ENCODE assay signal across 8 mouse cellular contexts in the genomic region with DNA sequence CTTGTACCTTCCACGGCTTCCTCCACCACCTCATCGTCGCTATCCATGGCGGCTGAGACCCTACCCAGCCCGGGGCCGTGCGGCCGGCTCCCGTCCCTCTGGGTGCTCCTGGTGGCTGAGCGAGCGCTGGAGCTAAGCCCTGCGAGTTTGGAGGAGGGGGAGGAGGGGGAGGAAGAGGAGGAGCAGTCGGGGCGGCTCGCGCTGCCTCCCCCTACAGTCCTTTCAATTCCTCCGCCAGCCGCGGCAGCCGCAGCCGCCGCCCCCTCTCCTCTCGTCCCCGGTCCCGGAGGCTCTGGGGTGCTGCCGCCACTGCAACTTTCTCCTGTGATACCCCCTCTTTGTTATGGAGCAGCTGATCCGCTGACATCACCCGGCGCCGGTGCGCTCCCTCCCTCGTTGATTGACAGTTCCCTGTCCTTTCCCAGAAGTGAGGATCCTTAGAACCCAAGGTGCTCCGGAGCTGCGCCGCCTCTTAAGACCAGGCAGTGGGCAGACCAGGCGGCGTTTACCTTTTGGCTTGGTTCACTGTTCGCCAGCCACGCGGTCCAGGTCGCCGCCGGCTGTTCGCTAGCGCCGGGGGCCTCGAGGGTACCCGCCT. TPM values are rescaled to one million over a fixed set of nuclear protein-coding genes. Genes with fewer than 3 reads are reported as not detected.
A peak's percentile ranks its signal among the peaks of the same experiment; 100 is the strongest.
DNase-seq lines count a peak whose midpoint lies in the region; ATAC-seq and TF ChIP-seq lines count a peak whose summit lies in the region.

Gene Setd7, minus strand, starts transcription at position 369 of the 598 bp plus-strand sequence.

- 0 out of 2 replicates have a peak, but pooled peaks have one; percentile 3 for TF ChIP-seq CTCF in brain, embryonic 14.5 days (IDR thresholded peaks at IDR 0.05; ENCODE audit: borderline replicate concordance, extremely low read depth, insufficient read depth, insufficient read length)

- peaks cover 11% of the 10 kb centered on the region; the same call in 1 of the 2 replicates for H3K27me3 ChIP-seq in forebrain, embryonic 10.5 days (ENCODE audit: poor library complexity, severe bottlenecking)
- H3K27me3 ChIP-seq in heart, embryonic 14.5 days (ENCODE audit: control insufficient read depth, insufficient read depth, low read length) = no peaks in the 10 kb centered on the region
- H3K27me3 ChIP-seq in liver, embryonic 13.5 days = peaks cover 33% of the 10 kb centered on the region
- no peaks in the 10 kb centered on the region for H3K27me3 ChIP-seq in stomach, embryonic 15.5 days (replicated peaks)

- H3K27ac ChIP-seq in forebrain, embryonic 10.5 days = peak within 1 kb of the TSS; percentile 98
- H3K27ac ChIP-seq in heart, embryonic 14.5 days (replicated peaks in 1 of 2; ENCODE audit: control insufficient read depth in 1 of 2, insufficient read depth in 1 of 2, low read depth in 2 of 2, low read length in 2 of 2) = peak within 1 kb of the TSS; percentile 97 to 99
- peak within 1 kb of the TSS; percentile 77 for H3K27ac ChIP-seq in liver, embryonic 13.5 days
- peak within 1 kb of the TSS; percentile 92 for H3K27ac ChIP-seq in stomach, embryonic 15.5 days

- peaks cover 11% of the 10 kb centered on the region for H3K36me3 ChIP-seq in forebrain, embryonic 10.5 days (replicated peaks)
- no peaks in the 10 kb centered on the region for H3K36me3 ChIP-seq in heart, embryonic 14.5 days (ENCODE audit: control insufficient read depth, insufficient read depth, low read length)
- no peaks in the 10 kb centered on the region for H3K36me3 ChIP-seq in liver, embryonic 13.5 days
- H3K36me3 ChIP-seq in stomach, embryonic 15.5 days = no peaks in the 10 kb centered on the region

- H3K4me1 ChIP-seq in forebrain, embryonic 10.5 days = peaks cover 36% of the 10 kb centered on the region
- peaks cover 4 to 12% of the 10 kb centered on the region in 2 experiments for H3K4me1 ChIP-seq in heart, embryonic 14.5 days (ENCODE audit: control insufficient read depth in 2 of 2, insufficient read depth in 2 of 2, low read length in 2 of 2)
- peaks cover 33% of the 10 kb centered on the region for H3K4me1 ChIP-seq in liver, embryonic 13.5 days (replicated peaks)
- H3K4me1 ChIP-seq in stomach, embryonic 15.5 days = peaks cover 13% of the 10 kb centered on the region

- H3K9ac ChIP-seq in heart, embryonic 14.5 days (ENCODE audit: low read length) = peak within 1 kb of the TSS; percentile 98
- peak within 1 kb of the TSS; percentile 86 for H3K9ac ChIP-seq in liver, embryonic 13.5 days
- peak within 1 kb of the TSS; percentile 84 for H3K9ac ChIP-seq in stomach, embryonic 15.5 days

- peak; percentile 80 for ATAC-seq in heart, embryonic 14.5 days (ENCODE audit: insufficient number of reproducible peaks, insufficient read depth, low FRiP score, low read depth)
- ATAC-seq in liver, embryonic 13.5 days (ENCODE audit: low read depth) = peak; percentile 74
- ATAC-seq in stomach, embryonic 15.5 days (ENCODE audit: insufficient read depth, low FRiP score, low read depth) = peak; percentile 82

- H3K4me3 ChIP-seq in forebrain, embryonic 10.5 days = peak within 1 kb of the TSS; percentile 87
- H3K4me3 ChIP-seq in heart, embryonic 14.5 days (ENCODE audit: control insufficient read depth in 1 of 2, insufficient read depth in 1 of 2, low read depth in 1 of 2, low read length in 2 of 2) = peak within 1 kb of the TSS; percentile 93 to 96
- H3K4me3 ChIP-seq in liver, embryonic 13.5 days (replicated peaks) = peak within 1 kb of the TSS; percentile 80
- H3K4me3 ChIP-seq in stomach, embryonic 15.5 days (replicated peaks) = peak within 1 kb of the TSS; percentile 82

- WGBS in forebrain, embryonic 10.5 days = under 1% methylated on average over 44 of the region's 48 CpGs
- under 1% methylated on average over 46 of the region's 48 CpGs for WGBS in heart, embryonic 14.5 days
- under 1% methylated on average over 45 of the region's 48 CpGs for WGBS in liver, embryonic 13.5 days (ENCODE audit: insufficient replicate concordance)
- 0% methylated on average over 42 of the region's 48 CpGs for WGBS in stomach, embryonic 15.5 days

- no peaks in the 10 kb centered on the region for H3K9me3 ChIP-seq in forebrain, embryonic 10.5 days
- no peaks in the 10 kb centered on the region for H3K9me3 ChIP-seq in heart, embryonic 14.5 days (ENCODE audit: control insufficient read depth, low read length)
- H3K9me3 ChIP-seq in liver, embryonic 13.5 days (replicated peaks) = no peaks in the 10 kb centered on the region
- no peaks in the 10 kb centered on the region for H3K9me3 ChIP-seq in stomach, embryonic 15.5 days

- peak; percentile 47; the same call in 1 of the 2 replicates for TF ChIP-seq POLR2A in brain, embryonic 14.5 days (IDR thresholded peaks at IDR 0.05; ENCODE audit: borderline replicate concordance, extremely low read depth, insufficient read depth, insufficient read length, poor library complexity, severe bottlenecking)

- peak within 1 kb of the TSS; percentile 92 for H3K4me2 ChIP-seq in heart, embryonic 14.5 days (ENCODE audit: low read length)
- H3K4me2 ChIP-seq in liver, embryonic 13.5 days = peak within 1 kb of the TSS; percentile 99
- H3K4me2 ChIP-seq in stomach, embryonic 15.5 days = peak within 1 kb of the TSS; percentile 100

- peak; percentile 86 for DNase-seq in CD4-positive helper T cell, adult 2 months (ENCODE audit: low read depth, low spot score)
- DNase-seq in brain, embryonic 14.5 days (ENCODE audit: low read depth) = peak; percentile 94
- peak; percentile 79 for DNase-seq in forebrain, embryonic 10.5 days (ENCODE audit: extremely low spot score, low spot score)
- peak; percentile 88 for DNase-seq in kidney, postnatal 14 days
- DNase-seq in liver, embryonic 13.5 days = peak; percentile 59
- peak; percentile 85 for DNase-seq in neural tube, embryonic 10.5 days (ENCODE audit: extremely low spot score, low spot score)

RNA-seq across cellular contexts. Expression of gene Setd7, which starts in this region (rescaled TPM):
- 15.3 and 15.7 TPM in 2 replicates for polyA plus RNA-seq in brain, embryonic 14.5 days (2012; rRNA removed)
- polyA plus RNA-seq in forebrain, embryonic 10.5 days (2016; fragmentation: Nextera tagmentation; extraction: Ambion mirVana) = 5.0 TPM in 2 replicates
- 6.3 and 6.6 TPM in 2 replicates for polyA plus RNA-seq in heart, embryonic 14.5 days (2014; fragmentation: Nextera tagmentation; extraction: Ambion mirVana)
- 0.45 and 0.67 TPM in 2 replicates for polyA plus RNA-seq in liver, embryonic 13.5 days (2015; fragmentation: Nextera tagmentation; extraction: Ambion mirVana)
- polyA plus RNA-seq in stomach, embryonic 15.5 days (2015; fragmentation: Nextera tagmentation; extraction: Ambion mirVana) = 3.6 and 5.0 TPM in 2 replicates

Comparison
In these comparisons a context has a peak if more than half of its experiments do, and no peak if none do; other contexts are left out.
1. Peak in every context shown above with its lines: DNase-seq, ATAC-seq, H3K4me3 ChIP-seq and H3K27ac ChIP-seq.
2. Peak in DNase-seq, ATAC-seq, H3K4me3 ChIP-seq, H3K27ac ChIP-seq, H3K9ac ChIP-seq and H3K4me2 ChIP-seq in liver, embryonic 13.5 days; RNA of the gene not detected or under 1 TPM.